Mouse (Mus musculus) intestine, embryonic 16.5 days (tissue): ENCODE measurements around the gene Spdye4a. TPM values are rescaled to one million over a fixed set of nuclear protein-coding genes. Genes with fewer than 3 reads are reported as not detected.
"Not testable (repeated sequence)": the region's sequence is repeated elsewhere in the genome, so short reads cannot be mapped to it uniquely, and the experiment has no call there.

ENCODE experiments used
- ATAC-seq: fragments of 200-750 bp; cut with Nextera tagmentation; 2 replicates; pipeline ENCODE4 v1.8.0; 2017; ENCODE audit warnings: moderate TSS enrichment, moderate library complexity
- H3K27ac ChIP-seq: fragments of 300-500 bp; sonication (generic); 2 replicates; pipeline ENCODE4 v1.5.1; 2014; ENCODE audit warnings: mild to moderate bottlenecking, low read length
- H3K27me3 ChIP-seq: fragments of 300-500 bp; sonication (generic); replicated peaks from 2 replicates; pipeline ENCODE4 v1.6.1; 2014; ENCODE audit warnings: low read length, control low read depth, mixed read lengths; ENCODE audit not compliant: control insufficient read depth, insufficient read depth
- H3K36me3 ChIP-seq: fragments of 300-500 bp; sonication (generic); 2 replicates; pipeline ENCODE4 v1.6.1; 2014; ENCODE audit warnings: low read length, control low read depth; ENCODE audit not compliant: control insufficient read depth, insufficient read depth
- H3K4me1 ChIP-seq: fragments of 300-500 bp; sonication (generic); 2 replicates; pipeline ENCODE4 v1.6.1; 2014; ENCODE audit warnings: low read length, control low read depth, mixed read lengths; ENCODE audit not compliant: control insufficient read depth, insufficient read depth
- H3K4me2 ChIP-seq: fragments of 300-500 bp; sonication (generic); 2 replicates; pipeline ENCODE4 v1.6.1; 2014; ENCODE audit warnings: low read depth, low read length, control low read depth
- H3K4me3 ChIP-seq: fragments of 300-500 bp; sonication (generic); 2 replicates; pipeline ENCODE4 v1.5.1; 2014; ENCODE audit warnings: mild to moderate bottlenecking, low read length
- H3K9ac ChIP-seq: fragments of 300-500 bp; sonication (generic); 2 replicates; pipeline ENCODE4 v1.6.1; 2014; ENCODE audit warnings: low read depth, low read length
- H3K9me3 ChIP-seq: fragments of 300-500 bp; sonication (generic); 2 replicates; pipeline ENCODE4 v1.6.1; 2016; ENCODE audit warnings: low read length, control low read depth; ENCODE audit not compliant: control insufficient read depth
- WGBS: fragments of 180-500 bp; shearing (Covaris S2); extraction: QIAGEN DNeasy Blood & Tissue Kit; methylation state at CpG from one replicate; pipeline ENCODE4 v1.1.7; 2014; 5-methylcytosine and 5-hydroxymethylcytosine counted together
- polyA plus RNA-seq: library from polyadenylated mRNA; unstranded; fragments of >200 nt; fragmentation: Nextera tagmentation; extraction: Ambion mirVana; gene quantifications from 2 replicates; pipeline ENCODE4 v1.2.1, GENCODE M21; 2015

Gene Spdye4a
- polyA plus RNA-seq, 1 experiment from 2014 or later: not detected

- not testable (repeated sequence) for H3K4me3 ChIP-seq, ATAC-seq, H3K4me1 ChIP-seq, H3K9ac ChIP-seq, H3K36me3 ChIP-seq, H3K4me2 ChIP-seq, H3K9me3 ChIP-seq, H3K27ac ChIP-seq, H3K27me3 ChIP-seq
- WGBS: 62% methylated on average over 8 of the region's 8 CpGs
These were observed 31.9 kb downstream of the Spdye4a start for GRCm38 (mm10) chr5:143194747-143195146.

- WGBS: 88% methylated on average over 8 of the region's 8 CpGs
- no peak overlapping the region for H3K4me2 ChIP-seq
- no peak overlapping the region for H3K9ac ChIP-seq
- no peak for ATAC-seq
- H3K9me3 ChIP-seq: no peaks in the 10 kb centered on the region
- no peak overlapping the region for H3K27ac ChIP-seq
- no peaks in the 10 kb centered on the region for H3K4me1 ChIP-seq
- H3K36me3 ChIP-seq: no peaks in the 10 kb centered on the region
- H3K4me3 ChIP-seq: no peak overlapping the region
- H3K27me3 ChIP-seq: no peaks in the 10 kb centered on the region
These were observed 33.9 kb downstream of the Spdye4a start for GRCm38 (mm10) chr5:143192806-143193205.

GRCm38 (mm10) chr5:143188014-143188413 is 38.7 kb downstream of the Spdye4a start:
- H3K4me1 ChIP-seq, H3K9ac ChIP-seq, H3K27ac ChIP-seq, H3K4me3 ChIP-seq, H3K36me3 ChIP-seq, H3K27me3 ChIP-seq, H3K4me2 ChIP-seq, ATAC-seq, H3K9me3 ChIP-seq: not testable (repeated sequence)
- no CpG with 5 or more reads among the region's 1 CpGs for WGBS

GRCm38 (mm10) chr5:143180255-143181076 is 46.2 kb downstream of the Spdye4a start, which contains the start of the genes Rbak and Spdye4b:
TSS of gene Rbak (minus strand) at chr5:143180775.
TSS of gene Spdye4b (plus strand) at chr5:143181017.
- Histone ChIP-seq H3K4me1 (peaks cover 9% of the 10 kb centered on the region), H3K36me3 (peaks cover 16% of the 10 kb centered on the region), H3K4me2 (peak within 1 kb of the TSS; percentile 54), H3K9me3 (peaks cover 6% of the 10 kb centered on the region), H3K27ac (peak within 1 kb of the TSS; percentile 71), H3K27me3 (no peaks in the 10 kb centered on the region), H3K9ac (peak within 1 kb of the TSS; percentile 91), H3K4me3 (peak within 1 kb of the TSS; percentile 72)
- under 1% methylated on average over 58 of the region's 58 CpGs for WGBS
- peak; percentile 98 for ATAC-seq

- H3K9me3 ChIP-seq: peaks cover 6% of the 10 kb centered on the region
- no peaks in the 10 kb centered on the region for H3K27me3 ChIP-seq
- H3K4me1 ChIP-seq: peaks cover 9% of the 10 kb centered on the region
- H3K4me2 ChIP-seq: peak overlapping the region; percentile 54
- H3K36me3 ChIP-seq: peaks cover 27% of the 10 kb centered on the region
- H3K27ac ChIP-seq: no peak overlapping the region
- no peak overlapping the region for H3K9ac ChIP-seq
- 42% methylated on average over 6 of the region's 6 CpGs for WGBS
- peak overlapping the region; percentile 72; the same call in 1 of the 2 replicates for H3K4me3 ChIP-seq
- ATAC-seq: no peak
These were observed 47.5 kb downstream of the Spdye4a start for GRCm38 (mm10) chr5:143179179-143179578.

GRCm38 (mm10) chr5:143177541-143178200 is 49.0 kb downstream of the Spdye4a start:
- peaks cover 9% of the 10 kb centered on the region for H3K4me1 ChIP-seq
- no peak overlapping the region for H3K4me2 ChIP-seq
- peaks cover 42% of the 10 kb centered on the region for H3K36me3 ChIP-seq
- no peaks in the 10 kb centered on the region for H3K27me3 ChIP-seq
- 96% methylated on average over 3 of the region's 3 CpGs for WGBS
- no peak overlapping the region for H3K9ac ChIP-seq
- H3K9me3 ChIP-seq: peaks cover 6% of the 10 kb centered on the region
- no peak overlapping the region for H3K4me3 ChIP-seq
- no peak overlapping the region for H3K27ac ChIP-seq
- no peak for ATAC-seq

GRCm38 (mm10) chr5:143175970-143176369 is 50.7 kb downstream of the Spdye4a start:
- H3K4me1 ChIP-seq: peaks cover 9% of the 10 kb centered on the region
- H3K27me3 ChIP-seq: no peaks in the 10 kb centered on the region
- WGBS: 90% methylated on average over 4 of the region's 4 CpGs
- H3K9me3 ChIP-seq: peaks cover 6% of the 10 kb centered on the region
- H3K4me2 ChIP-seq: no peak overlapping the region
- peaks cover 52% of the 10 kb centered on the region for H3K36me3 ChIP-seq
- H3K27ac ChIP-seq: no peak overlapping the region
- H3K4me3 ChIP-seq: no peak overlapping the region
- ATAC-seq: no peak
- H3K9ac ChIP-seq: no peak overlapping the region

Other genes starting within 250 kb of the Spdye4a start
- gene Rnf216, start 113.9 kb downstream of the Spdye4a start, polyA plus RNA-seq: 26.5 and 28.4 TPM in 2 replicates
- not detected in 2 replicates for gene Olfr718-ps1, start 79.3 kb downstream of the Spdye4a start, polyA plus RNA-seq
- gene Rbak, start 46.1 kb downstream of the Spdye4a start, polyA plus RNA-seq: 5.0 and 5.6 TPM in 2 replicates
- not detected in 2 replicates for gene Spdye4b, start 45.9 kb downstream of the Spdye4a start, polyA plus RNA-seq
- 7.4 and 8.0 TPM in 2 replicates for gene Zfp12, start 8.3 kb upstream of the Spdye4a start, polyA plus RNA-seq
- gene Zfp316, start 43.1 kb upstream of the Spdye4a start, polyA plus RNA-seq: 0.43 and 0.56 TPM in 2 replicates
- gene Zfp853, start 66.7 kb upstream of the Spdye4a start, polyA plus RNA-seq: not detected in 2 replicates
- 28.9 and 30.0 TPM in 2 replicates for gene E130309D02Rik, start 88.5 kb upstream of the Spdye4a start, polyA plus RNA-seq
- gene Zdhhc4, start 102.4 kb upstream of the Spdye4a start, polyA plus RNA-seq: 61.6 and 66.0 TPM in 2 replicates
- 0.09 and 0.28 TPM in 2 replicates for gene Grid2ip, start 130.4 kb upstream of the Spdye4a start, polyA plus RNA-seq
- gene Kdelr2, start 176.9 kb upstream of the Spdye4a start, polyA plus RNA-seq: 345 and 360 TPM in 2 replicates
- gene Daglb, start 237.7 kb upstream of the Spdye4a start, polyA plus RNA-seq: 16.2 and 18.5 TPM in 2 replicates